Mouse (Mus musculus) CH12.LX (cell line): ENCODE measurements at regions not wholly inside any gene's neighbourhood (a gene's known extent, or its start where the extent isn't known, plus 50 kb on each side); places are given as distances from the start of the nearest gene placed in this dataset.

Experiments
- DNase-seq: peaks from one replicate; pipeline ENCODE4 v3.0.0-alpha.2; 2013; ENCODE audit errors: extremely low read depth
- H3K27ac ChIP-seq: 2 replicates; pipeline ENCODE4 v1.5.1; 2012; ENCODE audit warnings: low read depth, mild to moderate bottlenecking, control low read depth, moderate library complexity; ENCODE audit not compliant: insufficient read depth
- H3K27me3 ChIP-seq: replicated peaks from 2 replicates; pipeline ENCODE3; 2012; ENCODE audit warnings: inconsistent platforms
- H3K36me3 ChIP-seq, 2 experiments: replicated peaks in 1 of 2; 2 replicates each; pipeline versions ENCODE3 to v1.6.1; 2012; ENCODE audit warnings: inconsistent platforms in 1 of 2, low read length in 1 of 2, mild to moderate bottlenecking in 1 of 2, mixed read lengths in 1 of 2, moderate library complexity in 1 of 2; ENCODE audit not compliant: control insufficient read depth in 1 of 2, insufficient read depth in 1 of 2
- H3K4me1 ChIP-seq, 2 experiments: 2 replicates each; pipeline ENCODE4 v1.6.1; 2012; ENCODE audit warnings: inconsistent platforms in 1 of 2, moderate library complexity in 1 of 2; ENCODE audit not compliant: insufficient read depth in 2 of 2, control insufficient read depth in 1 of 2
- H3K4me2 ChIP-seq: 2 replicates; pipeline ENCODE4 v1.6.1; 2012; ENCODE audit warnings: low read depth, mild to moderate bottlenecking, control low read depth; ENCODE audit not compliant: poor library complexity, insufficient read depth, severe bottlenecking
- H3K4me3 ChIP-seq, 3 experiments: fragments of 150-350 bp in 1 of 3; sonication (generic) in 1 of 3; replicated peaks in 1 of 3; 2 replicates each; pipeline versions ENCODE3 to v1.5.1; 2011 to 2012; ENCODE audit warnings: low read depth in 2 of 3, low read length in 2 of 3, mild to moderate bottlenecking in 2 of 3, moderate library complexity in 2 of 3, control low read depth in 1 of 3, improper control_type of control experiment in 1 of 3, inconsistent platforms in 1 of 3, mixed read lengths in 1 of 3; ENCODE audit not compliant: poor library complexity in 1 of 3
- H3K79me2 ChIP-seq: replicated peaks from 2 replicates; pipeline ENCODE4 v1.6.1; 2012; ENCODE audit warnings: mild to moderate bottlenecking, moderate library complexity; ENCODE audit not compliant: control insufficient read depth, poor library complexity, insufficient read depth, severe bottlenecking; ENCODE audit errors: extremely low read depth
- H3K9ac ChIP-seq: 2 replicates; pipeline ENCODE4 v1.6.1; 2012; ENCODE audit warnings: low read depth, mild to moderate bottlenecking, control low read depth, moderate library complexity; ENCODE audit not compliant: insufficient read depth
- H3K9me3 ChIP-seq: replicated peaks from 2 replicates; pipeline ENCODE3; 2012; ENCODE audit warnings: low read length, inconsistent platforms, mixed read lengths
- BHLHE40 ChIP-seq: IDR thresholded peaks from 2 replicates; pipeline ENCODE4 v1.6.1; 2011; ENCODE audit warnings: mild to moderate bottlenecking, low read depth, low read length, improper control_type of control experiment
- CHD1 ChIP-seq: IDR thresholded peaks from 2 replicates; pipeline ENCODE4 v1.6.1; 2012; ENCODE audit warnings: low read depth, low read length, improper control_type of control experiment, inconsistent platforms
- CHD2 ChIP-seq: IDR thresholded peaks from 2 replicates; pipeline ENCODE4 v1.6.1; 2011; ENCODE audit warnings: low read length, improper control_type of control experiment
- E2F4 ChIP-seq: IDR thresholded peaks from 2 replicates; pipeline ENCODE4 v1.6.1; 2011; ENCODE audit warnings: low read depth, low read length, improper control_type of control experiment; ENCODE audit not compliant: insufficient replicate concordance
- ELF1 ChIP-seq: IDR thresholded peaks from 2 replicates; pipeline ENCODE4 v1.6.1; 2014; ENCODE audit warnings: low read depth, mild to moderate bottlenecking, inconsistent platforms, low read length, improper control_type of control experiment
- EP300 ChIP-seq: IDR thresholded peaks from 2 replicates; pipeline ENCODE4 v1.6.1; 2011; ENCODE audit warnings: low read length, improper control_type of control experiment
- GABPA ChIP-seq: IDR thresholded peaks from 2 replicates; pipeline ENCODE4 v1.6.1; 2012; ENCODE audit warnings: low read depth, low read length, improper control_type of control experiment, inconsistent platforms; ENCODE audit not compliant: insufficient replicate concordance
- IRF4 ChIP-seq: IDR thresholded peaks from 2 replicates; pipeline ENCODE4 v1.6.1; 2014; ENCODE audit warnings: low read depth, mild to moderate bottlenecking, inconsistent platforms, low read length, improper control_type of control experiment
- JUN ChIP-seq: IDR thresholded peaks from 2 replicates; pipeline ENCODE4 v1.6.1; 2011; ENCODE audit warnings: low read depth, mild to moderate bottlenecking, low read length, improper control_type of control experiment, moderate library complexity; ENCODE audit not compliant: insufficient read depth
- JUND ChIP-seq: conservative IDR thresholded peaks from 2 replicates; pipeline ENCODE4 v1.6.1; 2011; ENCODE audit warnings: low read depth, low read length, improper control_type of control experiment
- KAT2A ChIP-seq: IDR thresholded peaks from 2 replicates; pipeline ENCODE4 v1.6.1; 2012; ENCODE audit warnings: low read length, improper control_type of control experiment, inconsistent platforms; ENCODE audit not compliant: insufficient replicate concordance
- MAFK ChIP-seq: IDR thresholded peaks from 2 replicates; pipeline ENCODE4 v1.6.1; 2011; ENCODE audit warnings: low read length, improper control_type of control experiment; ENCODE audit not compliant: insufficient replicate concordance
- MAX ChIP-seq: IDR thresholded peaks from 2 replicates; pipeline ENCODE4 v1.6.1; 2011; ENCODE audit warnings: low read length, improper control_type of control experiment
- MEF2A ChIP-seq: IDR thresholded peaks from 2 replicates; pipeline ENCODE4 v1.6.1; 2014; ENCODE audit warnings: low read depth, mild to moderate bottlenecking, inconsistent platforms, low read length, improper control_type of control experiment, borderline replicate concordance
- MXI1 ChIP-seq: IDR thresholded peaks from 2 replicates; pipeline ENCODE4 v1.6.1; 2011; ENCODE audit warnings: mild to moderate bottlenecking, low read depth, low read length, improper control_type of control experiment
- MYC ChIP-seq: IDR thresholded peaks from 2 replicates; pipeline ENCODE4 v1.6.1; 2011; ENCODE audit warnings: low read depth, mild to moderate bottlenecking, improper control_type of control experiment, low read length
- NRF1 ChIP-seq: IDR thresholded peaks from 2 replicates; pipeline ENCODE4 v1.6.1; 2014; ENCODE audit warnings: low read depth, mild to moderate bottlenecking, inconsistent platforms, low read length, improper control_type of control experiment, moderate library complexity
- PAX5 ChIP-seq: IDR thresholded peaks from 2 replicates; pipeline ENCODE4 v1.6.1; 2012; ENCODE audit warnings: low read length, inconsistent platforms, mixed read lengths
- POLR2A ChIP-seq: IDR thresholded peaks from 2 replicates; pipeline ENCODE4 v1.6.1; 2011; ENCODE audit warnings: low read depth, mild to moderate bottlenecking, improper control_type of control experiment, low read length
- POLR2AphosphoS2 ChIP-seq: IDR thresholded peaks from 2 replicates; pipeline ENCODE4 v1.6.1; 2011; ENCODE audit warnings: low read depth, low read length, improper control_type of control experiment
- RAD21 ChIP-seq: IDR thresholded peaks from 2 replicates; pipeline ENCODE4 v1.6.1; 2011; ENCODE audit warnings: low read depth, mild to moderate bottlenecking, low read length, improper control_type of control experiment, moderate library complexity
- RCOR1 ChIP-seq: conservative IDR thresholded peaks from 2 replicates; pipeline ENCODE4 v1.6.1; 2012; ENCODE audit warnings: low read depth, mild to moderate bottlenecking, inconsistent platforms, low read length, improper control_type of control experiment
- SIN3A ChIP-seq: IDR thresholded peaks from 2 replicates; pipeline ENCODE4 v1.6.1; 2012; ENCODE audit warnings: low read length, improper control_type of control experiment, inconsistent platforms
- TBP ChIP-seq: conservative IDR thresholded peaks from 2 replicates; pipeline ENCODE4 v1.6.1; 2011; ENCODE audit warnings: low read depth, low read length, improper control_type of control experiment
- UBTF ChIP-seq: IDR thresholded peaks from 2 replicates; pipeline ENCODE4 v1.6.1; 2012; ENCODE audit warnings: low read depth, mild to moderate bottlenecking, inconsistent platforms, low read length, improper control_type of control experiment, moderate library complexity
- ZC3H11A ChIP-seq: IDR thresholded peaks from 2 replicates; pipeline ENCODE4 v1.6.1; 2012; ENCODE audit warnings: low read depth, mild to moderate bottlenecking, inconsistent platforms, low read length, improper control_type of control experiment
- ZNF384 ChIP-seq: IDR thresholded peaks from 2 replicates; pipeline ENCODE4 v1.6.1; 2012; ENCODE audit warnings: low read depth, low read length, improper control_type of control experiment, inconsistent platforms
- dilution Hi-C: fragments of 300-500 bp; cut with MboI; formaldehyde crosslinking; loops from 2 replicates; pipeline ENCODE4 v1.14.3; 2020; ENCODE audit warnings: low sequenced_read_pairs; ENCODE audit not compliant: extremely low pct_unique_long_range_greater_than_20kb, extremely low pct_ligation_motif_present
- in situ Hi-C: fragments of 300-500 bp; cut with MboI; formaldehyde crosslinking; loops from 3 replicates; pipeline ENCODE4 v1.14.3; 2019; ENCODE audit warnings: low sequenced_read_pairs, low pct_ligation_motif_present, low pct_unique_long_range_greater_than_20kb, mixed read lengths

GRCm38 (mm10) chr15:60677397-60677796, 176.2 kb downstream of the Fam84b start:
- H3K27me3 ChIP-seq = no peaks in the 10 kb centered on the region
- dilution Hi-C loops (no loop called here), in situ Hi-C loops (no loop called here)
- no peak overlapping the region for H3K4me2 ChIP-seq
- no peaks in the 10 kb centered on the region for H3K36me3 ChIP-seq
- H3K4me1 ChIP-seq = no peaks in the 10 kb centered on the region
- no peak overlapping the region for H3K4me3 ChIP-seq
- TF ChIP-seq CHD1 = no peak
- TF ChIP-seq ZC3H11A = no peak
- no peak for TF ChIP-seq MAFK
- no peak for TF ChIP-seq ZNF384
- TF ChIP-seq IRF4 = no peak
- no peak for TF ChIP-seq SIN3A
- TF ChIP-seq MYC = no peak
- no peak for TF ChIP-seq MXI1
- TF ChIP-seq UBTF = no peak
- TF ChIP-seq GABPA = no peak
- no peak for DNase-seq
- no peak overlapping the region for H3K9ac ChIP-seq
- no peaks in the 10 kb centered on the region for H3K79me2 ChIP-seq
- no peak overlapping the region for H3K27ac ChIP-seq
- H3K9me3 ChIP-seq = no peaks in the 10 kb centered on the region

GRCm38 (mm10) chr15:60657572-60657971, 196.0 kb downstream of the Fam84b start:
- Histone ChIP-seq H3K9ac (no peak overlapping the region), H3K4me1 (no peaks in the 10 kb centered on the region), H3K4me2 (no peak overlapping the region), H3K9me3 (no peaks in the 10 kb centered on the region), H3K36me3 (no peaks in the 10 kb centered on the region), H3K4me3 (no peak overlapping the region), H3K27ac (no peak overlapping the region), H3K79me2 (no peaks in the 10 kb centered on the region), H3K27me3 (no peaks in the 10 kb centered on the region)
- in situ Hi-C loops (no loop called here), dilution Hi-C loops (no loop called here)
- TF ChIP-seq MAFK (no peak), SIN3A (no peak), KAT2A (no peak), BHLHE40 (no peak), EP300 (no peak), IRF4 (no peak), MYC (no peak), MAX (no peak), POLR2A (no peak)
- no peak for DNase-seq

- Histone ChIP-seq H3K27me3 (no peaks in the 10 kb centered on the region), H3K27ac (no peak overlapping the region), H3K4me1 (no peaks in the 10 kb centered on the region), H3K4me2 (no peak overlapping the region), H3K79me2 (no peaks in the 10 kb centered on the region), H3K9me3 (no peaks in the 10 kb centered on the region), H3K36me3 (no peaks in the 10 kb centered on the region), H3K9ac (no peak overlapping the region), H3K4me3 (no peak overlapping the region)
- dilution Hi-C loops (no loop called here), in situ Hi-C loops (no loop called here)
- TF ChIP-seq KAT2A (no peak), UBTF (no peak), EP300 (no peak), PAX5 (no peak), SIN3A (no peak), CHD2 (no peak), JUND (no peak), MAX (no peak), CHD1 (no peak), RAD21 (no peak), MEF2A (no peak), NRF1 (no peak), TBP (no peak), RCOR1 (no peak), POLR2AphosphoS2 (no peak), E2F4 (no peak), MXI1 (no peak), JUN (no peak), IRF4 (no peak), ELF1 (no peak)
- DNase-seq = no peak
Observed at GRCm38 (mm10) chr15:60655113-60655512, 198.5 kb downstream of the Fam84b start.
